Mouse (Mus musculus) liver, embryonic 15.5 days (tissue): ENCODE measurements around the gene Cc2d2b. TPM values are rescaled to one million over a fixed set of nuclear protein-coding genes. Genes with fewer than 3 reads are reported as not detected.

Experiments
- ATAC-seq: fragments of 200-750 bp; cut with Nextera tagmentation; 2 replicates; pipeline ENCODE4 v1.8.0; 2017; ENCODE audit warnings: moderate number of reproducible peaks, mild to moderate bottlenecking, moderate library complexity; ENCODE audit not compliant: insufficient read depth
- H3K27ac ChIP-seq: fragments of 300-500 bp; sonication (generic); replicated peaks from 2 replicates; pipeline ENCODE4 v1.5.1; 2015; ENCODE audit warnings: mild to moderate bottlenecking, inconsistent platforms
- H3K27me3 ChIP-seq: fragments of 300-500 bp; sonication (generic); 2 replicates; pipeline ENCODE4 v1.6.1; 2015; ENCODE audit warnings: mild to moderate bottlenecking, inconsistent platforms
- H3K36me3 ChIP-seq: fragments of 300-500 bp; sonication (generic); replicated peaks from 2 replicates; pipeline ENCODE4 v1.6.1; 2015; ENCODE audit warnings: moderate library complexity, mild to moderate bottlenecking, inconsistent platforms
- H3K4me1 ChIP-seq: fragments of 300-500 bp; sonication (generic); replicated peaks from 2 replicates; pipeline ENCODE4 v1.6.1; 2015; ENCODE audit warnings: inconsistent platforms
- H3K4me2 ChIP-seq: fragments of 300-500 bp; sonication (generic); 2 replicates; pipeline ENCODE4 v1.6.1; 2015; ENCODE audit warnings: moderate library complexity, mild to moderate bottlenecking, inconsistent platforms
- H3K4me3 ChIP-seq: fragments of 300-500 bp; sonication (generic); replicated peaks from 2 replicates; pipeline ENCODE4 v1.5.1; 2015; ENCODE audit warnings: mild to moderate bottlenecking, inconsistent platforms
- H3K9ac ChIP-seq: fragments of 300-500 bp; sonication (generic); 2 replicates; pipeline ENCODE4 v1.6.1; 2015; ENCODE audit warnings: moderate library complexity, mild to moderate bottlenecking, inconsistent platforms
- H3K9me3 ChIP-seq: fragments of 300-500 bp; sonication (generic); replicated peaks from 2 replicates; pipeline ENCODE4 v1.6.1; 2016; ENCODE audit warnings: inconsistent platforms
- WGBS: fragments of 180-500 bp; shearing (Covaris S2); methylation state at CpG from one replicate; pipeline ENCODE4 v1.1.7; 2015; ENCODE audit warnings: mixed read lengths; ENCODE audit not compliant: insufficient replicate concordance; 5-methylcytosine and 5-hydroxymethylcytosine counted together
- polyA plus RNA-seq: library from polyadenylated mRNA; unstranded; fragments of >200 nt; fragmentation: Nextera tagmentation; extraction: Ambion mirVana; gene quantifications from 2 replicates; pipeline ENCODE4 v1.2.1, GENCODE M21; 2015

The Cc2d2b gene
- polyA plus RNA-seq: 0.59 and 0.85 TPM in 2 replicates

- Histone ChIP-seq H3K4me1 (no peaks in the 10 kb centered on the region), H3K9me3 (no peaks in the 10 kb centered on the region), H3K27me3 (no peaks in the 10 kb centered on the region), H3K9ac (no peak within 1 kb of the TSS), H3K4me2 (no peak within 1 kb of the TSS), H3K4me3 (no peak within 1 kb of the TSS), H3K27ac (no peak within 1 kb of the TSS), H3K36me3 (no peaks in the 10 kb centered on the region)
- WGBS: 64% methylated on average over 17 of the region's 17 CpGs
- ATAC-seq: no peak
Measured at GRCm38 (mm10) chr19:40748559-40748958, at the start of gene Cc2d2b. Cc2d2b (plus strand) TSS chr19:40748753.

GRCm38 (mm10) chr19:40699816-40700215, 48.7 kb upstream of the Cc2d2b start:
- H3K27me3 ChIP-seq: no peaks in the 10 kb centered on the region
- H3K9ac ChIP-seq: no peak overlapping the region
- ATAC-seq: no peak
- H3K4me1 ChIP-seq: no peaks in the 10 kb centered on the region
- H3K36me3 ChIP-seq: no peaks in the 10 kb centered on the region
- 65% methylated on average over 5 of the region's 5 CpGs for WGBS
- no peak overlapping the region for H3K4me3 ChIP-seq
- no peak overlapping the region for H3K27ac ChIP-seq
- H3K9me3 ChIP-seq: no peaks in the 10 kb centered on the region
- H3K4me2 ChIP-seq: no peak overlapping the region

- WGBS: 54% methylated on average over 4 of the region's 4 CpGs
- no peak overlapping the region for H3K9ac ChIP-seq
- no peak overlapping the region for H3K27ac ChIP-seq
- no peak overlapping the region for H3K4me2 ChIP-seq
- H3K9me3 ChIP-seq: no peaks in the 10 kb centered on the region
- no peaks in the 10 kb centered on the region for H3K36me3 ChIP-seq
- no peak for ATAC-seq
- H3K4me3 ChIP-seq: no peak overlapping the region
- no peaks in the 10 kb centered on the region for H3K27me3 ChIP-seq
- H3K4me1 ChIP-seq: no peaks in the 10 kb centered on the region
Measured at GRCm38 (mm10) chr19:40702406-40702805, 46.1 kb upstream of the Cc2d2b start.

- Histone ChIP-seq H3K9me3 (no peaks in the 10 kb centered on the region), H3K4me2 (no peak overlapping the region), H3K36me3 (no peaks in the 10 kb centered on the region), H3K4me3 (no peak overlapping the region), H3K27ac (no peak overlapping the region), H3K9ac (no peak overlapping the region), H3K4me1 (no peaks in the 10 kb centered on the region), H3K27me3 (no peaks in the 10 kb centered on the region; the same call in 1 of the 2 replicates)
- WGBS: 68% methylated on average over 16 of the region's 16 CpGs
- ATAC-seq: no peak
Measured at GRCm38 (mm10) chr19:40712889-40713628, 35.5 kb upstream of the Cc2d2b start.

DNA sequence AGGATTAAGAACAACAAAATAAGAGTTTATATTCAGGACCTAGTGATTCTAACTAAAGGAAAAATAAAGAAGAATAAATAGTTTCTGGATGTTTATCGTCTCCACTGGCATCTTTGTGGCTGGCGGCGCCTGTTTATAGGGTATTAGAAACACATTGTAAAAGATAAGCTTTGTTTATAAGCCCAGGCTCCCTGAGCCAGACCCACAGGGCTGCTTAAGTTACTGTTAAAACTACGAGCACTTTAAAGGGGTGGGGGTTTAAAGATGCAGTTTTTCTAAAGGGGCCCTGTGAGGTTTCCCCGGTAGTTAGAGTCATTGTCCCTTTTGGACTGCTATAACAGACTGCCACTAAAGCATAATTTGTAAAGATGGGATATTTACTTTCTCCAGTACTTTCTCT, 33.9 kb upstream of the Cc2d2b start:
- Histone ChIP-seq H3K27ac (no peak overlapping the region), H3K36me3 (no peaks in the 10 kb centered on the region), H3K9me3 (no peaks in the 10 kb centered on the region), H3K4me3 (no peak overlapping the region), H3K4me2 (no peak overlapping the region), H3K27me3 (no peaks in the 10 kb centered on the region), H3K9ac (no peak overlapping the region), H3K4me1 (no peaks in the 10 kb centered on the region)
- no peak for ATAC-seq
- WGBS: 66% methylated on average over 5 of the region's 5 CpGs

- Histone ChIP-seq H3K27ac (no peak overlapping the region), H3K36me3 (no peaks in the 10 kb centered on the region), H3K27me3 (no peaks in the 10 kb centered on the region), H3K4me2 (no peak overlapping the region), H3K4me3 (no peak overlapping the region), H3K9ac (no peak overlapping the region), H3K4me1 (no peaks in the 10 kb centered on the region), H3K9me3 (no peaks in the 10 kb centered on the region)
- no peak for ATAC-seq
- WGBS: 59% methylated on average over 6 of the region's 6 CpGs
Measured at GRCm38 (mm10) chr19:40716981-40717380, 31.6 kb upstream of the Cc2d2b start.

- H3K36me3 ChIP-seq: no peaks in the 10 kb centered on the region
- no peak overlapping the region for H3K27ac ChIP-seq
- no peak for ATAC-seq
- H3K4me3 ChIP-seq: no peak overlapping the region
- H3K4me1 ChIP-seq: no peaks in the 10 kb centered on the region
- 41% methylated on average over 11 of the region's 11 CpGs for WGBS
- no peaks in the 10 kb centered on the region for H3K27me3 ChIP-seq
- H3K9ac ChIP-seq: no peak overlapping the region
- no peak overlapping the region for H3K4me2 ChIP-seq
- no peaks in the 10 kb centered on the region for H3K9me3 ChIP-seq
Measured at GRCm38 (mm10) chr19:40719439-40720105, 29.0 kb upstream of the Cc2d2b start.

GRCm38 (mm10) chr19:40720381-40720780, 28.2 kb upstream of the Cc2d2b start:
- H3K4me3 ChIP-seq: no peak overlapping the region
- no peak overlapping the region for H3K27ac ChIP-seq
- no peak overlapping the region for H3K4me2 ChIP-seq
- 80% methylated on average over 12 of the region's 12 CpGs for WGBS
- no peaks in the 10 kb centered on the region for H3K4me1 ChIP-seq
- no peaks in the 10 kb centered on the region for H3K36me3 ChIP-seq
- no peak overlapping the region for H3K9ac ChIP-seq
- H3K27me3 ChIP-seq: no peaks in the 10 kb centered on the region
- no peak for ATAC-seq
- H3K9me3 ChIP-seq: no peaks in the 10 kb centered on the region

- 51% methylated on average over 11 of the region's 11 CpGs for whole genome bisulfite sequencing
Measured at GRCm38 (mm10) chr19:40722137-40723038, 26.2 kb upstream of the Cc2d2b start.

GRCm38 (mm10) chr19:40723516-40723915, 25.0 kb upstream of the Cc2d2b start:
- no peak overlapping the region for H3K4me3 ChIP-seq
- H3K9me3 ChIP-seq: no peaks in the 10 kb centered on the region
- H3K4me1 ChIP-seq: no peaks in the 10 kb centered on the region
- H3K4me2 ChIP-seq: no peak overlapping the region
- H3K27ac ChIP-seq: no peak overlapping the region
- H3K27me3 ChIP-seq: no peaks in the 10 kb centered on the region
- 54% methylated on average over 10 of the region's 10 CpGs for WGBS
- ATAC-seq: no peak
- H3K36me3 ChIP-seq: no peaks in the 10 kb centered on the region
- H3K9ac ChIP-seq: no peak overlapping the region

More at GRCm38 (mm10) chr19:40722137-40723038, 26.2 kb upstream of the Cc2d2b start:
- Histone ChIP-seq H3K4me3 (no peak overlapping the region), H3K4me2 (no peak overlapping the region), H3K4me1 (no peaks in the 10 kb centered on the region), H3K27ac (no peak overlapping the region), H3K27me3 (no peaks in the 10 kb centered on the region), H3K9ac (no peak overlapping the region), H3K9me3 (no peaks in the 10 kb centered on the region), H3K36me3 (no peaks in the 10 kb centered on the region)
- ATAC-seq: no peak

DNA sequence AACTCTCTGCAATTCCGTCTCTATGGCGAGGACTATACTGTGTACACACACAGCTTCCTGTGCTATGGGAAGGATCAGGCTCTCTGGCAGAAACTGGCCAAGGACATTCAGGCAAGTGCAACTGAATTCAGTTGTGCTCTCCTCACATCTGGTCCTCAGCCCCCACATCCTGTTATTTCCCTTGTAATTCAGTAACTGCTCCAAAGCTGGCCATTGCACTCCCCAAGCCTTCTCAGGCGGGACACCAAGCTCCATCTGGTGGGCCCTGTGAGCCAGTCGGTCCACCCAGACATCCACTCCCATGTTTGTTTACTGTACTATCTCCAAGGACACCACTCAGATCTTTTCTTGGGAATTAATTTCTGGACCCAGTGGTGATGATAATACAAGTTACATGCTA, 22.4 kb upstream of the Cc2d2b start:
- Histone ChIP-seq H3K27me3 (no peaks in the 10 kb centered on the region), H3K9ac (no peak overlapping the region), H3K4me3 (no peak overlapping the region), H3K36me3 (no peaks in the 10 kb centered on the region), H3K4me1 (no peaks in the 10 kb centered on the region), H3K9me3 (no peaks in the 10 kb centered on the region), H3K4me2 (no peak overlapping the region), H3K27ac (no peak overlapping the region)
- 66% methylated on average over 4 of the region's 4 CpGs for WGBS
- no peak for ATAC-seq
